Comparison of ENCODE assay signal across 17 mouse cellular contexts in the genomic region with DNA sequence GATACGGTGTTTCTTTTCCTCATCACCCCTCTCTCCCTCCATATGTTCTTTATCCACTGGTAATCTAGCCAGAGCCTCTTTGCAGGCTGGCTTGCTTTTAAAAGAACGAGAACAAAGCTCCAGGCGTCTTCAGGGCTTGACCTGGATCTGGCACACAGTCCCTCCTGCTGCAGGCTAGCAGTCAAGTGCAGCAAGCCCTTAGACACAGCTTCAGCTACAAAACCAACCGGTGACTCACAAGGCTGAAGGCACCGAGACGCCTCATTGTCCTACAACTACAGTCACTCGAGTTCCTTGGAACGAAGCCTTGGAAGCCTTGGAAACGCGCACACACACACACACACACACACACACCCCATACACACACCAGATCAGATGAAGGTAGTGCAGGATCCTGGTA. TPM values are rescaled to one million over a fixed set of nuclear protein-coding genes. Genes with fewer than 3 reads are reported as not detected.
DNase-seq lines count a peak whose midpoint lies in the region; ATAC-seq lines count a peak whose summit lies in the region.
"Had no signal": no experiment of that assay in that cellular context is flagged by ENCODE, and none has a peak within 500 bp of the region (broad histone marks: within the 10 kb centered on the region; RNA-seq: fewer than 3 reads in every experiment).

No protein-coding gene starts in this region.

- H3K4me1 ChIP-seq in forebrain, embryonic 15.5 days = peaks cover 5% of the 10 kb centered on the region

- H3K4me3 ChIP-seq in forebrain, embryonic 15.5 days = no peak overlapping the region
- H3K4me3 ChIP-seq: embryonic facial prominence, embryonic 12.5 days; heart, embryonic 15.5 days; limb, embryonic 13.5 days had no signal

- no peaks in the 10 kb centered on the region for H3K27me3 ChIP-seq in forebrain, embryonic 15.5 days
- H3K27me3 ChIP-seq: embryonic facial prominence, embryonic 12.5 days; heart, embryonic 15.5 days; limb, embryonic 13.5 days had no signal

- H3K27ac ChIP-seq in forebrain, embryonic 15.5 days (replicated peaks) = peak overlapping the region; percentile 57
- H3K27ac ChIP-seq: embryonic facial prominence, embryonic 12.5 days; heart, embryonic 15.5 days; kidney, postnatal 0 days; limb, embryonic 13.5 days; macrophage had no signal

- no peak for ATAC-seq in forebrain, embryonic 15.5 days (replicated peaks)
- no peak for ATAC-seq in erythroblast, adult 5-6 weeks (replicated peaks; ENCODE audit: low FRiP score, poor library complexity, severe bottlenecking)
- ATAC-seq: inflammation-experienced regulatory T-cells, adult 6 months; liver, postnatal 0 days had no signal

- WGBS in forebrain, embryonic 15.5 days = 43% methylated on average over 10 of the region's 10 CpGs

- peak; percentile 36 for DNase-seq in left cerebral cortex, postnatal 4 days
- DNase-seq in left cerebral cortex, adult 9 months (ENCODE audit: low spot score in 2 of 2) = no peak
- peak; percentile 62 for DNase-seq in adrenal gland, postnatal 10 days
- DNase-seq in cerebellum, adult 11-12 months = peak; percentile 54
- DNase-seq in thymus, postnatal 36 days = no peak
- DNase-seq: liver, postnatal 0 days had no signal

- intact Hi-C loops in left cerebral cortex, postnatal 4 days (cut with DNase I) = no loop called here

- no peak overlapping the region for H3K9ac ChIP-seq in forebrain, embryonic 15.5 days (replicated peaks)
- H3K9ac ChIP-seq: embryonic facial prominence, embryonic 12.5 days; heart, embryonic 15.5 days; limb, embryonic 13.5 days; liver, postnatal 0 days had no signal

- no peaks in the 10 kb centered on the region for H3K36me3 ChIP-seq in forebrain, embryonic 15.5 days
- H3K36me3 ChIP-seq: embryonic facial prominence, embryonic 12.5 days; heart, embryonic 15.5 days; limb, embryonic 13.5 days had no signal

- no peaks in the 10 kb centered on the region for H3K9me3 ChIP-seq in forebrain, embryonic 15.5 days
- H3K9me3 ChIP-seq: embryonic facial prominence, embryonic 12.5 days; heart, embryonic 15.5 days had no signal

- no peak overlapping the region for H3K4me2 ChIP-seq in forebrain, embryonic 15.5 days (replicated peaks)
- H3K4me2 ChIP-seq: embryonic facial prominence, embryonic 12.5 days; heart, embryonic 15.5 days; limb, embryonic 13.5 days had no signal

RNA-seq across cellular contexts. Expression of a gene that starts 6.5 kb away (rescaled TPM):
- total RNA-seq in left cerebral cortex, postnatal 4 days (2021) = 1,000 to 10,000 TPM; 1,107 to 1,135 TPM
- total RNA-seq in adrenal gland, postnatal 10 days (2021) = 100 to 1,000 TPM; 329 to 414 TPM
- 1,138 and 1,204 TPM in 2 replicates for polyA plus RNA-seq in forebrain, embryonic 15.5 days (2015; fragmentation: Nextera tagmentation; extraction: Ambion mirVana)
- 804 and 902 TPM in 2 replicates for total RNA-seq in erythroblast, adult 5-6 weeks (2015; ENCODE audit: low replicate concordance)
- total RNA-seq in erythroblast, adult 5-6 weeks (2017; ENCODE audit: low replicate concordance) = 180 and 247 TPM in 2 replicates

RNA-seq across cellular contexts. Expression of a gene that starts 12.5 kb away (rescaled TPM):
- total RNA-seq in left cerebral cortex, postnatal 4 days (2021) = not detected
- not detected for total RNA-seq in adrenal gland, postnatal 10 days (2021)
- not detected in 2 replicates for polyA plus RNA-seq in forebrain, embryonic 15.5 days (2015; fragmentation: Nextera tagmentation; extraction: Ambion mirVana)
- not detected in 2 replicates for total RNA-seq in erythroblast, adult 5-6 weeks (2015; ENCODE audit: low replicate concordance)
- total RNA-seq in erythroblast, adult 5-6 weeks (2017; ENCODE audit: low replicate concordance) = 4.7 TPM in 1 of 2 replicates, not detected in the other
- total RNA-seq: gastrocnemius, postnatal 4 days; layer of hippocampus, postnatal 14 days had no signal
- polyA plus RNA-seq: embryonic facial prominence, embryonic 12.5 days; heart, embryonic 15.5 days; inflammation-experienced regulatory T-cells, adult 6 months; kidney, postnatal 0 days; limb, embryonic 13.5 days; liver, postnatal 0 days; stomach, embryonic 16.5 days had no signal

RNA-seq across cellular contexts. Expression of a gene that starts 12.7 kb away (rescaled TPM):
- total RNA-seq in left cerebral cortex, postnatal 4 days (2021) = 1,000 to 10,000 TPM; 8,276 to 8,744 TPM
- 100 to 1,000 TPM; 202 to 313 TPM for total RNA-seq in adrenal gland, postnatal 10 days (2021)
- polyA plus RNA-seq in forebrain, embryonic 15.5 days (2015; fragmentation: Nextera tagmentation; extraction: Ambion mirVana) = 14,933 and 15,115 TPM in 2 replicates
- total RNA-seq in erythroblast, adult 5-6 weeks (2015; ENCODE audit: low replicate concordance) = 15.3 and 19.6 TPM in 2 replicates
- 4.3 and 5.9 TPM in 2 replicates for total RNA-seq in erythroblast, adult 5-6 weeks (2017; ENCODE audit: low replicate concordance)

RNA-seq across cellular contexts. Expression of a gene that starts 22.8 kb away (rescaled TPM):
- 10 to 100 TPM; 31.4 to 42.2 TPM for total RNA-seq in left cerebral cortex, postnatal 4 days (2021)
- total RNA-seq in adrenal gland, postnatal 10 days (2021) = 10 to 100 TPM; 17.7 to 27.7 TPM
- polyA plus RNA-seq in forebrain, embryonic 15.5 days (2015; fragmentation: Nextera tagmentation; extraction: Ambion mirVana) = 43.2 and 45.2 TPM in 2 replicates
- total RNA-seq in erythroblast, adult 5-6 weeks (2015; ENCODE audit: low replicate concordance) = 2.3 and 3.3 TPM in 2 replicates
- 10.6 and 12.8 TPM in 2 replicates for total RNA-seq in erythroblast, adult 5-6 weeks (2017; ENCODE audit: low replicate concordance)

RNA-seq across cellular contexts. Expression of a gene that starts 42.5 kb away (rescaled TPM):
- total RNA-seq in left cerebral cortex, postnatal 4 days (2021) = under 1 TPM; 0.28 to 0.36 TPM
- 1 to 10 TPM; 2.6 to 3.2 TPM for total RNA-seq in adrenal gland, postnatal 10 days (2021)
- 0.52 and 0.68 TPM in 2 replicates for polyA plus RNA-seq in forebrain, embryonic 15.5 days (2015; fragmentation: Nextera tagmentation; extraction: Ambion mirVana)
- total RNA-seq in erythroblast, adult 5-6 weeks (2015; ENCODE audit: low replicate concordance) = not detected in 2 replicates
- total RNA-seq in erythroblast, adult 5-6 weeks (2017; ENCODE audit: low replicate concordance) = not detected in 2 replicates
- polyA plus RNA-seq: liver, postnatal 0 days; macrophage had no signal

Comparison
In these comparisons a context has a peak if more than half of its experiments do, and no peak if none do; other contexts are left out.
1. DNase-seq: peak in left cerebral cortex, postnatal 4 days (single experiment), adrenal gland, postnatal 10 days (single experiment) and cerebellum, adult 11-12 months (single experiment); none in left cerebral cortex, adult 9 months (0 of 2) and thymus, postnatal 36 days (0 of 2).
2. RNA of a gene that starts 12.7 kb away (total RNA-seq): 8,276 to 8,744 TPM in left cerebral cortex, postnatal 4 days; 202 to 313 TPM in adrenal gland, postnatal 10 days and 4.3 to 19.6 TPM in erythroblast, adult 5-6 weeks; every median in the first group is over 10 times any median in the second.